Mouse (Mus musculus) hindbrain, embryonic 13.5 days (tissue): Measurements from ENCODE around the gene Hnrnpu. TPM values are rescaled to one million over a fixed set of nuclear protein-coding genes. Genes with fewer than 3 reads are reported as not detected.
"Not testable (repeated sequence)": the region's sequence is repeated elsewhere in the genome, so short reads cannot be mapped to it uniquely, and the experiment has no call there.

Experiments
- ATAC-seq: fragments of 200-750 bp; cut with Nextera tagmentation; 2 replicates; pipeline ENCODE4 v1.8.0; 2017; ENCODE audit warnings: moderate TSS enrichment; ENCODE audit not compliant: low FRiP score
- H3K27ac ChIP-seq: fragments of 300-500 bp; sonication (generic); 2 replicates; pipeline ENCODE4 v1.5.1; 2015; ENCODE audit warnings: inconsistent platforms, mild to moderate bottlenecking, moderate library complexity
- H3K27me3 ChIP-seq: fragments of 300-500 bp; sonication (generic); 2 replicates; pipeline ENCODE4 v1.6.1; 2015; ENCODE audit warnings: mild to moderate bottlenecking, inconsistent platforms
- H3K36me3 ChIP-seq: fragments of 300-500 bp; sonication (generic); 2 replicates; pipeline ENCODE4 v1.6.1; 2015; ENCODE audit warnings: mild to moderate bottlenecking, inconsistent platforms
- H3K4me1 ChIP-seq: fragments of 300-500 bp; sonication (generic); replicated peaks from 2 replicates; pipeline ENCODE4 v1.6.1; 2015; ENCODE audit warnings: inconsistent platforms
- H3K4me2 ChIP-seq: fragments of 300-500 bp; sonication (generic); 2 replicates; pipeline ENCODE4 v1.6.1; 2015; ENCODE audit warnings: inconsistent platforms, mild to moderate bottlenecking, moderate library complexity
- H3K4me3 ChIP-seq: fragments of 300-500 bp; sonication (generic); 2 replicates; pipeline ENCODE4 v1.5.1; 2015; ENCODE audit warnings: mild to moderate bottlenecking, inconsistent platforms
- H3K9ac ChIP-seq: fragments of 300-500 bp; sonication (generic); 2 replicates; pipeline ENCODE4 v1.6.1; 2015; ENCODE audit warnings: mild to moderate bottlenecking, inconsistent platforms
- H3K9me3 ChIP-seq: fragments of 300-500 bp; sonication (generic); 2 replicates; pipeline ENCODE4 v1.6.1; 2016; ENCODE audit warnings: inconsistent platforms
- WGBS: fragments of 180-500 bp; shearing (Covaris S2); methylation state at CpG from one replicate; pipeline ENCODE4 v1.1.7; 2015; 5-methylcytosine and 5-hydroxymethylcytosine counted together
- polyA plus RNA-seq: library from polyadenylated mRNA; unstranded; fragments of >200 nt; fragmentation: Nextera tagmentation; extraction: Ambion mirVana; gene quantifications from 2 replicates; pipeline ENCODE4 v1.2.1, GENCODE M21; 2015

Hnrnpu gene
- polyA plus RNA-seq, 1 experiment from 2014 or later, result 293 TPM

DNA sequence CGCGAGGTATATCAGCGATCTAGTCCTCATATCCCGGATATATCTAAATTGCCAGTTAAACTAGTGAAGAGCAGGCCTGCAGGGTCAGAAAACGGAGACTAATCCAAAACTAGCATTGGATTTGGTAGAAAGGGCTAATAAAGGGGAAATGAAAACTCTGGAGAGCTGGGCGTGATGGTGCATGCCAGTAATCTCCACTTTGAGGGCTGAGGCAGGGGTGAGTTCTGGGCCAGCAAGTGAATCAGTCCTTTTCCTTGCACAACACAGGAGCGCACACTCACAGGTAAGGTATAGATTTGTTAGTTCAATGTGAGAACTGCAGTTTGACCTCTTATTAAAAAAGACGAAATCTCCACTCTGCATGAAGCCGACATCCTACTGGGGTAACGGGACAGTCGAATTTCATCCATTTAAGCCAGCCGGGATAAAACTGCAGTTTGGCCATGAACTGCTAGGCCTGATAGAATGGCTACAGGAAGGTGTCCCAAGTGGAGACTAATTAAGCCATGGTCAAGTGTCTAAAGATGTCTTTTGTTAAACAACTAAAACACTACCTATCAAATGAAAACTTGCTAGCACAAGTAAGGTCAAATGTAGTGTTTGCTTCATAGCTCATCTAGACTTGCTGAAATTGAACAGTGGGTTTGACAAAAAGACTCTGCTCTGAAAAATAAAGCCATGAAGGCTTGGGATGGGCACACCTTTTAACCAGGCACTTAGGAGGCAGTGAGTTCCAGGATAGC is 18.1 kb downstream of the Hnrnpu start:
- Histone ChIP-seq H3K36me3 (peaks cover 28% of the 10 kb centered on the region), H3K4me2 (peak overlapping the region; percentile 89), H3K4me3 (peak overlapping the region; percentile 67), H3K9me3 (no peaks in the 10 kb centered on the region), H3K9ac (peak overlapping the region; percentile 90), H3K4me1 (peaks cover 36% of the 10 kb centered on the region), H3K27ac (peak overlapping the region; percentile 100), H3K27me3 (no peaks in the 10 kb centered on the region)
- no peak for ATAC-seq
- WGBS, result 1% methylated on average over 12 of the region's 12 CpGs

DNA sequence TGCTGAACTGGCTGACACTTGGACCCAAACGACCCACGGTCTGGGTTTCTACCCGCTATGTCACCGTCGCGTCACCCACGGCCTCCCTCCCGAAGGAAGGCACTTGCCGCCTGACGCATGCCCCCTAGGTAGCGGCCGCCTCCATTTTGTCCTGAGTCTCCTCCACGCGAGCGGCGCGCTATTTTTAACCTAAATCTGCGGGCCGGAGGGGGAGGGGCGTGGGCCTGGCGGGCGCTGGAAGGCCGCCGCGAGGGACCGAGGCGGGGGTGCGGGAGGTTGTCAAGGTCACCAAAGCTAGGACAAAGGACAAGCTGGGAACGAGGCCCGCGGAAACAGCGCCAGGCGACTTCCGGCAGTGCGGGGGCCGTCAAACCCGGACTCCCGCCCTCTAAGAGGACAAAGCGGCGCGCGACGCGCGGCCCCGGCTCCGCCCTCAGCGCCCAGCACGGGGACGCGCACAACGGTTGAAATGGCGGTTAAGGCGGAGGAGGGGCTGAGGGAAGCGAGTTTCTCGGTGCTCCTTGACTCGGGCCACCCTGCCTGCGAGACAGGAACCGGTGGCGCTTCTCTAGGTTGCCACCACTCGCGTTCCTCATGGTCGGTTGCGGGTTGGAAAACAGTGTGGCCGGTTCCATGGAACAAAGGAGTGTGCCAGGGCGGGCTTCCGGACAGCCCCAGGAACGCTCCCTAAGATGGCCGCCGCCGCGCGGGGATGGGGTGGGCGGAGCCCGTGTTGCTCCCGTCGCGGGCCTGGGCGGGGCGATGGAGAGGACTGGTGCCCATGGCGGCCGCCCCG is 19.0 kb downstream of the Hnrnpu start, which contains the start of gene Cox20:
Gene Cox20, plus strand, starts transcription at position 742 of the 796 bp plus-strand sequence.
- H3K4me1 ChIP-seq, result peaks cover 36% of the 10 kb centered on the region
- no peaks in the 10 kb centered on the region for H3K9me3 ChIP-seq
- peak; percentile 95 for ATAC-seq
- H3K27me3 ChIP-seq, result no peaks in the 10 kb centered on the region
- H3K4me2 ChIP-seq, result peak within 1 kb of the TSS; percentile 89
- peak within 1 kb of the TSS; percentile 90 for H3K9ac ChIP-seq
- H3K27ac ChIP-seq, result peak within 1 kb of the TSS; percentile 100
- under 1% methylated on average over 74 of the region's 83 CpGs for WGBS
- peaks cover 24% of the 10 kb centered on the region for H3K36me3 ChIP-seq
- peak within 1 kb of the TSS; percentile 67 for H3K4me3 ChIP-seq

DNA sequence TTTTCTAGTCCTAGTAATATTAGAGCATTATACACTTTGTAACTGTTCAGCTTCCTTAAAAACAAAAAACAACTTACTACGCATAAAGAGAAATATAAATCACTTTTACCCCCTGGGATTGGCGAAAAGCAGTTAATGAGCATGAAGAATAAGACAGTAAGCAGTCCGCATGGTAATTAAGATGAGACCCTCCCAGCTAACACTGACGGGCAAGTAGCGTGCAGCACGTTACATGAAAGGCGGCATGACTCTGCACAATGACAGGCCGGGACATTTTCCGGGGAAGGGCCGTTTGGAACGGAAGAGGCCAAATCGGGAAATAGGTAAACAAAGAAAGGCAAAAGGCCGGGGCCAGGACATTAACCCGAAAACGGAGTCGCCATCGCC is 19.6 kb downstream of the Hnrnpu start:
- peaks cover 36% of the 10 kb centered on the region for H3K4me1 ChIP-seq
- peak; percentile 80 for ATAC-seq
- peaks cover 19% of the 10 kb centered on the region for H3K36me3 ChIP-seq
- H3K9me3 ChIP-seq, result no peaks in the 10 kb centered on the region
- H3K9ac ChIP-seq, result peak overlapping the region; percentile 90
- under 1% methylated on average over 17 of the region's 17 CpGs for WGBS
- H3K27me3 ChIP-seq, result no peaks in the 10 kb centered on the region
- H3K4me2 ChIP-seq, result peak overlapping the region; percentile 89
- peak overlapping the region; percentile 67 for H3K4me3 ChIP-seq
- H3K27ac ChIP-seq, result peak overlapping the region; percentile 100

DNA sequence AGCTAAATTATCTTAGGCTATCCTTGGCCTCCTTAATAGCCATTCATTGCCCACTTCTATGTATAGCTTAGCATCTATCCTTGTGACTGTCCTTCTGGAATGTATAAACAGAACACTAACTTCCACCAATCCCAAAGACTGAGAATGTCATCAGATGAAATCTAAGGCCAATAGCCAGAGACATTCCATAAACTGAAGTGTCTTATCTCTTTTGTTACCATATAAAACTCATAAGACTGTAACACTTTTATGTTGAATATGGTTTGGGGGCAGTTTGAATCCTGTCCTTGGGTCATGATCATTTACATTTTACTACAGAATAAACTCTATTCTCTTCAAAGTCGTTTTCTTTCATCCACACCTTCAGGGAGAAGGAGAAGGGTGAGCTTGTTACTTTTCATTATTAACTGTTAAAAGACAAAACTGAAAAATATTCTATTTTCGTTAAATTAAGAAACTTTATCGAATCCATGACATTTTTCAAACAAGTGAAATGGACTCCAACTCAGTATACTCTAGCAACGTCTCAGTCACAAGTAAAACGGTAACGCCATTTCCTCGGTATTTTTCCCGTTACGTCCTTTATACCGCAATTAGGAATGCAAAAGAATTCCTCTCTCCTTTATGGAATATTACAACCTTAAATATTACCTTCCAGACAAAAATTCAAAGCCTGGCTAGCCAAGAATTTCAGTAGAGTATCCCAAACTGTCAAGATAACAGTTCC is 20.2 kb downstream of the Hnrnpu start:
- Histone ChIP-seq H3K9me3 (no peaks in the 10 kb centered on the region), H3K4me3 (peak overlapping the region; percentile 67), H3K4me2 (peak overlapping the region; percentile 89), H3K4me1 (peaks cover 36% of the 10 kb centered on the region), H3K9ac (peak overlapping the region; percentile 90), H3K27ac (peak overlapping the region; percentile 100), H3K36me3 (peaks cover 13% of the 10 kb centered on the region), H3K27me3 (no peaks in the 10 kb centered on the region)
- no peak for ATAC-seq
- WGBS, result 39% methylated on average over 10 of the region's 10 CpGs

DNA sequence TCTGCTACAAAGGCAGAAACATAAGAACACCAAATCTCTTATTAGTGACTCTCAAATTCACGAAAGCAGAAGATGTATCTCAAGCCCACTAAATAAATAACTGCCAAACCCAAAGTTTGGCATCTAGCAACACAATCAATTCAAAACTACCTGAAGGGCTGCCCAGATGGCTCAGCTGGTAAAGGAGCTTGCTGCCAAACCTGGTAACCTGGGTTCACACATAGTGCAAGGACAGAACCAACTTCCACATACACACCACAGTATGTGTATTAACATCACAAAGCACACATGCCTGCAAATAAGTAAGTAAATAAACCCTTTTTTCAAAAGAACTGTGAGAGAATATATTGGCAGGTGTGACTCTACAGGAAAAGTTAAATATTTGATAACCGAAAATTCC is 23.4 kb downstream of the Hnrnpu start:
- Histone ChIP-seq H3K9me3 (no peaks in the 10 kb centered on the region), H3K4me3 (no peak overlapping the region), H3K36me3 (no peaks in the 10 kb centered on the region), H3K4me2 (no peak overlapping the region), H3K27me3 (no peaks in the 10 kb centered on the region), H3K27ac (no peak overlapping the region), H3K9ac (no peak overlapping the region), H3K4me1 (peaks cover 11% of the 10 kb centered on the region)
- ATAC-seq, result no peak
- 96% methylated on average over 2 of the region's 2 CpGs for WGBS

DNA sequence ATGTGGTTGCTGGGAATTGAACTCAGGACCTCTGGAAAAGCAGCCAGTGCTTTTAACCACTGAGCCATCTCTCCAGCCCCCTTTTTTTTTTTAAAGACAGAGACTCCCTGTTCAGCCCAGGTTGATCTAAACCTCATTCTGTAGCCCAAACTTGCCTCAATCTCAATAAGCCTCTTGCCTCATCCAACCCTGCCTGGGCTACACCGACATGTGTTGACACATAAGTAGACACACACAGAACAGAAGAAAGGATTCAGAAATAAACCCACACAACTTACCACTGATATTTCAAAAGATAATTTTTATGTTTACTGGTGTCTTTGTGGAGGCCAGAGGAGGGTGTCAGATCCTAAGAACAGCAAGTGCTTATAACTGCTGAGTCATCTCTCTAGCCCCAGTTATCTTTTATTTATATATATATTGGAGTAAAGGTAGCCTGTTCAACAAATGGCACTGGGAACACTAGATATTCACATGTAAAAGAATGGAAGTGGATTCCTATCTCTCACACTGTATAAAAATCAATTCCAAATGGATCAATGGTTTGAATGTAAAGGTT is 24.5 kb downstream of the Hnrnpu start:
- Histone ChIP-seq H3K4me1 (peaks cover 11% of the 10 kb centered on the region), H3K27ac (no peak overlapping the region), H3K9ac (no peak overlapping the region), H3K4me2 (no peak overlapping the region), H3K4me3 (no peak overlapping the region), H3K9me3 (no peaks in the 10 kb centered on the region), H3K36me3 (no peaks in the 10 kb centered on the region), H3K27me3 (no peaks in the 10 kb centered on the region)
- 93% methylated on average over 1 of the region's 1 CpGs for WGBS
- no peak for ATAC-seq

DNA sequence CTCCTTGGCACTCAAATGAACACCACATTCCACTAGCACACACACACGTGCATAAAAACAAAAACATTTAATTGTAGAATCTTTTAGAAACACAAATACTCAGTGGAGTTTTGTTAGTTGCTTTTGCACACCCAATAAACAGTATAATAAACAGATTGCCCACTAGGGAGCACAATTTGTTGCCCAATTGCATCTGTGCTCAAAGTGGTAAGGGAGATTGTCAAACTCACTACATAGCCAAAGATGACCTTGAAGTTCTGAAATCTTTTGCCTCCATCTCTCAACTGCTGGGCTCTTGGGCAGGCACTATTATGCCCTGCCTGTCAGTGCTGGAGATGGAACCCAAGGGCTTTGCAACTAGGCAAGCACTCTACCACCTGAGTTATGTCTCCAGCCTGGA is 27.5 kb downstream of the Hnrnpu start:
- ATAC-seq, result no peak
- Histone ChIP-seq H3K27ac (no peak overlapping the region), H3K36me3 (no peaks in the 10 kb centered on the region)

DNA sequence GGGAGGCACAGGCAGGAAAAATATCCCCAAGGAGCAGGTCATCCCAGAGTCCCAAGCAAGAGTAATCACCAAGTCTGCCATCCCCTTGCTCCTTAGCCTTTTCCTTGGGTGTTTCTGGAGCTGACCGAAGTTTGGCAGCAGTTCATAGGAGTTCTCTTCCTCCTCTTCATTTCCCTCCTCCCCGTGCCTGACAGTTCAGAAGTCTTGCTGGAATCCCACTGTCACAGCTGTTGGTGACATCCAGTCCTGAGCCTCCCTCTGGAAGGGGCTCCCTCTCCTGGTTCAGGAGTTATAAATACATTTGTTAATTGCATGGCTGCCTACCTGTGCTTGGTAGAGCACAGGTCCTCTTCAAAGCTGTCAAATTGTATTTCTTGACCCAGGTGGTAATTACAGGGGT is 28.1 kb downstream of the Hnrnpu start:
- Histone ChIP-seq H3K27ac (no peak overlapping the region), H3K4me2 (no peak overlapping the region), H3K36me3 (no peaks in the 10 kb centered on the region), H3K4me3 (no peak overlapping the region), H3K27me3 (no peaks in the 10 kb centered on the region), H3K9me3 (no peaks in the 10 kb centered on the region), H3K9ac (no peak overlapping the region), H3K4me1 (no peaks in the 10 kb centered on the region)
- WGBS, result 91% methylated on average over 2 of the region's 2 CpGs
- no peak for ATAC-seq

More for the DNA sequence above, 27.5 kb downstream of the Hnrnpu start:
- Histone ChIP-seq H3K4me2 (no peak overlapping the region), H3K9ac (no peak overlapping the region), H3K4me3 (no peak overlapping the region), H3K27me3 (no peaks in the 10 kb centered on the region), H3K4me1 (no peaks in the 10 kb centered on the region), H3K9me3 (no peaks in the 10 kb centered on the region)
- WGBS, result 75% methylated on average over 1 of the region's 1 CpGs

DNA sequence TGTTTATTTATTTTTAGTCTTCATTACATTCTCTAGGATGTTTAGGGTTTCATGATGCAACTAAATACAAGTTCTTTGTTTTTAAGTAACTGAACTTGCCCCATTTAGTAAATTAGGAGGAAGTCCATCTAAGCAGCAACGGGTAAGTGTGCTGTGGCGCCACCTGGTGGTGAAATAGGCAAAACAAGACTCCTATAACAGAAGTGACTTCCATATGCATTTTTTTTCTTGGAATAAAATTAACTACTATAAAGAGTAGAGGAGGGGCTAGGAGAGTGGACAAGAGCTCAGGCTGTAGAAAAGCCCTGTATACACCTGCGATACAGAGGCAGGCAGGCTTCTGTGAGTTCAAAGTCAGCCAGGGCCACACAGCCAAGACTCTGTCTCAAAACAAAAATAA is 34.2 kb downstream of the Hnrnpu start:
- Histone ChIP-seq H3K27me3 (no peaks in the 10 kb centered on the region), H3K9ac (no peak overlapping the region), H3K36me3 (no peaks in the 10 kb centered on the region), H3K4me3 (no peak overlapping the region), H3K27ac (no peak overlapping the region), H3K4me2 (no peak overlapping the region), H3K9me3 (no peaks in the 10 kb centered on the region; the same call in 1 of the 2 replicates), H3K4me1 (no peaks in the 10 kb centered on the region)
- no peak for ATAC-seq
- 28% methylated on average over 3 of the region's 3 CpGs for WGBS

DNA sequence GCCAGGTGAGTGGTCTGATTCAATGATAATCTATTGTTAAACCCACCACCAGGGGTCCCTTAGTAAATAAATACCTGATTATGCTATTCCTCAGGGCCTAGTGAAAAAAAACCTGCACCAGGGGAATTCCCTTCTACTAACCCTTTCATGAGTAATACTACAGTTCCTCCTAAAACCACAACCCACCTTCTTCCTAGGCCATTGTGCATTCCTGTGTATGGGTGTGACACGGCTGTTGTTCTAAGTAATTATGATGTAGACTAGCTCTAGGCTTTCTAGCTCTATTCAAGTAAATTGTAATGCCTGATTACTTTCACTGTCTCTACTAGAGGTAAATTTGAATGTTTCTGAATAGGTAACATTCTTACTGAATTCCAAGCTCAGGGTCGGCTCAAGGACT is 36.3 kb downstream of the Hnrnpu start:
- H3K27me3 ChIP-seq, H3K9ac ChIP-seq, H3K4me2 ChIP-seq, H3K4me3 ChIP-seq, H3K36me3 ChIP-seq, ATAC-seq, H3K27ac ChIP-seq, H3K4me1 ChIP-seq, H3K9me3 ChIP-seq: not testable (repeated sequence)
- WGBS, result 90% methylated on average over 2 of the region's 2 CpGs

DNA sequence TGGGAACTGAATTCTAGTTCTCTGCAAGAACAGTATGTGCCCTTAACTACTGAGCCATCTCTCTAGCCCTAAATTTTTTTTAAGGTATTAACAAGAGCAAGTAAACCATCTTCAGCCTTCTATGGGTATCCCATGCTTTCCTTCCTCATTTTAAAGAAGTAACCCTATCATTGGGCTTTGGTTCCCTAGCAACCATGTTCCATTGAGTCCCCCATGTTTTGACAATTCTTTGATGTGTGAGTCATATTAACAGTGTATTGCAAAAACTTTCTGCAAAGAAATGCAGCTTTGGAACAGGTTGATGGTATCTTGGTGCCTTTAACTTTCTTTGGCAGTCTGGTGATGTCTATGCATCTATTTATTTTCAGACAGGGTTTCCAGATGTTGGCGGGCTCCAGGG is 43.5 kb downstream of the Hnrnpu start:
- H3K27me3 ChIP-seq, result no peaks in the 10 kb centered on the region
- H3K9ac ChIP-seq, result no peak overlapping the region
- ATAC-seq, result no peak
- no peaks in the 10 kb centered on the region for H3K9me3 ChIP-seq
- H3K36me3 ChIP-seq, result no peaks in the 10 kb centered on the region
- H3K27ac ChIP-seq, result no peak overlapping the region
- WGBS, result 95% methylated on average over 1 of the region's 1 CpGs
- no peak overlapping the region for H3K4me3 ChIP-seq
- no peaks in the 10 kb centered on the region for H3K4me1 ChIP-seq
- H3K4me2 ChIP-seq, result no peak overlapping the region

DNA sequence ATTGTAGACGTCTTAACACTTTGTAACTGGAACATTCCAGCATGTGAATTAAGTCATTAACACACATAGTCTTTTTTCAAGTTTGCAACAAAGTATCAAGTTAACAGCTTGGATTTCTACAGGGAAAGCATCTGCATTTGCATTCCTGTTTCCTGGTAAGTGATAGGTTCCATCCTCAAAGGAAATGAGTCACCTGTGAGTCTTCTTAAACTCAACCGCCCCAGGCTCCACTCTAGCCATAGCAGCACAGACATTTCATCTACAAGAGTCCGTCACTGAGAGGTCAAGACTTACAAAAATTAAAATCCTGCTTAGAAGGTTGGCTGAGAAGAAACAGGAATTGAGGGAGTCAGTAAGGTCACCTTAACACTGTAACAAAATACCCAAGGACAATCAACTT is 45.9 kb downstream of the Hnrnpu start:
- H3K4me2 ChIP-seq, result no peak overlapping the region
- no peaks in the 10 kb centered on the region for H3K36me3 ChIP-seq
- H3K9me3 ChIP-seq, result no peaks in the 10 kb centered on the region
- H3K4me1 ChIP-seq, result no peaks in the 10 kb centered on the region
- H3K27me3 ChIP-seq, result no peaks in the 10 kb centered on the region
- 89% methylated on average over 3 of the region's 3 CpGs for WGBS
- H3K27ac ChIP-seq, result no peak overlapping the region
- no peak overlapping the region for H3K9ac ChIP-seq
- no peak for ATAC-seq
- no peak overlapping the region for H3K4me3 ChIP-seq
